Mouse (Mus musculus): ENCODE measurements at regions not wholly inside any gene's neighbourhood (a gene's known extent, or its start where the extent isn't known, plus 50 kb on each side); places are given as distances from the start of the nearest gene placed in this dataset.

- H3K27ac ChIP-seq (ENCODE audit: low read depth, low read length), result no peak overlapping the region
- H3K4me3 ChIP-seq (ENCODE audit: low read depth, low read length), result no peak overlapping the region
- no peak overlapping the region for H3K4me2 ChIP-seq (ENCODE audit: low read depth, low read length)
- no peaks in the 10 kb centered on the region for H3K4me1 ChIP-seq (ENCODE audit: control insufficient read depth, insufficient read depth, low read length)
- H3K36me3 ChIP-seq (ENCODE audit: control insufficient read depth, insufficient read depth, low read length), result no peaks in the 10 kb centered on the region
- no peak overlapping the region for H3K9ac ChIP-seq (replicated peaks; ENCODE audit: low read depth, low read length)
- ATAC-seq (ENCODE audit: low read depth), result no peak
- H3K9me3 ChIP-seq (ENCODE audit: control insufficient read depth, low read length), result no peaks in the 10 kb centered on the region
- no peaks in the 10 kb centered on the region for H3K27me3 ChIP-seq (ENCODE audit: control insufficient read depth, insufficient read depth, low read length)
- WGBS, result 75% methylated on average over 2 of the region's 2 CpGs
Observed at GRCm38 (mm10) chr4:154749996-154750395, 82.3 kb upstream of the Actrt2 start.

- Histone ChIP-seq H3K27ac (ENCODE audit: low read depth, low read length) (no peak overlapping the region), H3K27me3 (ENCODE audit: control insufficient read depth, insufficient read depth, low read length) (no peaks in the 10 kb centered on the region), H3K4me2 (ENCODE audit: low read depth, low read length) (no peak overlapping the region), H3K9me3 (ENCODE audit: control insufficient read depth, low read length) (no peaks in the 10 kb centered on the region), H3K9ac (replicated peaks; ENCODE audit: low read depth, low read length) (no peak overlapping the region), H3K4me1 (ENCODE audit: control insufficient read depth, insufficient read depth, low read length) (no peaks in the 10 kb centered on the region), H3K4me3 (ENCODE audit: low read depth, low read length) (no peak overlapping the region), H3K36me3 (ENCODE audit: control insufficient read depth, insufficient read depth, low read length) (no peaks in the 10 kb centered on the region)
- WGBS, result 62% methylated on average over 14 of the region's 14 CpGs
- no peak for ATAC-seq (ENCODE audit: low read depth)
Observed at GRCm38 (mm10) chr4:154750440-154751107, 82.9 kb upstream of the Actrt2 start.

- no peak for ATAC-seq (ENCODE audit: low read depth)
- H3K4me3 ChIP-seq (ENCODE audit: low read depth, low read length), result no peak overlapping the region
- no peak overlapping the region for H3K9ac ChIP-seq (replicated peaks; ENCODE audit: low read depth, low read length)
- H3K9me3 ChIP-seq (ENCODE audit: control insufficient read depth, low read length), result no peaks in the 10 kb centered on the region
- no peak overlapping the region for H3K27ac ChIP-seq (ENCODE audit: low read depth, low read length)
- 70% methylated on average over 8 of the region's 8 CpGs for WGBS
- no peaks in the 10 kb centered on the region for H3K4me1 ChIP-seq (ENCODE audit: control insufficient read depth, insufficient read depth, low read length)
- H3K27me3 ChIP-seq (ENCODE audit: control insufficient read depth, insufficient read depth, low read length), result no peaks in the 10 kb centered on the region
- H3K4me2 ChIP-seq (ENCODE audit: low read depth, low read length), result no peak overlapping the region
- H3K36me3 ChIP-seq (ENCODE audit: control insufficient read depth, insufficient read depth, low read length), result no peaks in the 10 kb centered on the region
Observed at GRCm38 (mm10) chr4:154754445-154754844, 82.8 kb upstream of the Ttc34 start.

GRCm38 (mm10) chr4:154756740-154757446 lies 80.4 kb upstream of the Ttc34 start:
- H3K9ac ChIP-seq (replicated peaks; ENCODE audit: low read depth, low read length), result no peak overlapping the region
- no peak overlapping the region for H3K27ac ChIP-seq (ENCODE audit: low read depth, low read length)
- H3K27me3 ChIP-seq (ENCODE audit: control insufficient read depth, insufficient read depth, low read length), result no peaks in the 10 kb centered on the region
- H3K4me2 ChIP-seq (ENCODE audit: low read depth, low read length), result no peak overlapping the region
- no peak overlapping the region for H3K4me3 ChIP-seq (ENCODE audit: low read depth, low read length)
- no peaks in the 10 kb centered on the region for H3K9me3 ChIP-seq (ENCODE audit: control insufficient read depth, low read length)
- H3K36me3 ChIP-seq (ENCODE audit: control insufficient read depth, insufficient read depth, low read length), result no peaks in the 10 kb centered on the region
- H3K4me1 ChIP-seq (ENCODE audit: control insufficient read depth, insufficient read depth, low read length), result no peaks in the 10 kb centered on the region
- peak; percentile 70; the same call in 1 of the 2 replicates for ATAC-seq (ENCODE audit: low read depth)
- WGBS, result 23% methylated on average over 10 of the region's 10 CpGs

- no peak overlapping the region for H3K9ac ChIP-seq (replicated peaks; ENCODE audit: low read depth, low read length)
- no peak for ATAC-seq (ENCODE audit: low read depth)
- H3K4me2 ChIP-seq (ENCODE audit: low read depth, low read length), result no peak overlapping the region
- no peak overlapping the region for H3K27ac ChIP-seq (ENCODE audit: low read depth, low read length)
- H3K9me3 ChIP-seq (ENCODE audit: control insufficient read depth, low read length), result no peaks in the 10 kb centered on the region
- H3K4me1 ChIP-seq (ENCODE audit: control insufficient read depth, insufficient read depth, low read length), result no peaks in the 10 kb centered on the region
- H3K27me3 ChIP-seq (ENCODE audit: control insufficient read depth, insufficient read depth, low read length), result no peaks in the 10 kb centered on the region
- H3K36me3 ChIP-seq (ENCODE audit: control insufficient read depth, insufficient read depth, low read length), result no peaks in the 10 kb centered on the region
- no peak overlapping the region for H3K4me3 ChIP-seq (ENCODE audit: low read depth, low read length)
- WGBS, result 84% methylated on average over 1 of the region's 1 CpGs
Observed at GRCm38 (mm10) chr4:154759881-154760280, 77.4 kb upstream of the Ttc34 start.

- Histone ChIP-seq H3K9ac (replicated peaks; ENCODE audit: low read depth, low read length) (no peak overlapping the region), H3K9me3 (ENCODE audit: control insufficient read depth, low read length) (no peaks in the 10 kb centered on the region), H3K27ac (ENCODE audit: low read depth, low read length) (no peak overlapping the region), H3K27me3 (ENCODE audit: control insufficient read depth, insufficient read depth, low read length) (0 out of 2 replicates have a peak, but pooled peaks cover 2% of the 10 kb centered on the region), H3K4me3 (ENCODE audit: low read depth, low read length) (no peak overlapping the region), H3K4me2 (ENCODE audit: low read depth, low read length) (no peak overlapping the region), H3K36me3 (ENCODE audit: control insufficient read depth, insufficient read depth, low read length) (no peaks in the 10 kb centered on the region), H3K4me1 (ENCODE audit: control insufficient read depth, insufficient read depth, low read length) (no peaks in the 10 kb centered on the region)
- WGBS, result 72% methylated on average over 6 of the region's 6 CpGs
- ATAC-seq (ENCODE audit: low read depth), result no peak
Observed at GRCm38 (mm10) chr4:154764238-154764637, 73.0 kb upstream of the Ttc34 start.

GRCm38 (mm10) chr4:154766158-154766557 lies 71.1 kb upstream of the Ttc34 start:
- H3K27me3 ChIP-seq (ENCODE audit: control insufficient read depth, insufficient read depth, low read length), result 0 out of 2 replicates have a peak, but pooled peaks cover 2% of the 10 kb centered on the region

GRCm38 (mm10) chr4:154771330-154772076 lies 65.8 kb upstream of the Ttc34 start:
- Histone ChIP-seq H3K9me3 (ENCODE audit: control insufficient read depth, low read length) (no peaks in the 10 kb centered on the region), H3K4me1 (ENCODE audit: control insufficient read depth, insufficient read depth, low read length) (0 out of 2 replicates have a peak, but pooled peaks cover 12% of the 10 kb centered on the region), H3K4me3 (ENCODE audit: low read depth, low read length) (no peak overlapping the region), H3K27ac (ENCODE audit: low read depth, low read length) (no peak overlapping the region), H3K36me3 (ENCODE audit: control insufficient read depth, insufficient read depth, low read length) (no peaks in the 10 kb centered on the region), H3K9ac (replicated peaks; ENCODE audit: low read depth, low read length) (no peak overlapping the region), H3K4me2 (ENCODE audit: low read depth, low read length) (no peak overlapping the region), H3K27me3 (ENCODE audit: control insufficient read depth, insufficient read depth, low read length) (0 out of 2 replicates have a peak, but pooled peaks cover 2% of the 10 kb centered on the region)
- ATAC-seq (ENCODE audit: low read depth), result no peak
- WGBS, result 25% methylated on average over 25 of the region's 25 CpGs

More at GRCm38 (mm10) chr4:154766158-154766557, 71.1 kb upstream of the Ttc34 start:
- ATAC-seq (ENCODE audit: low read depth), result no peak
- Histone ChIP-seq H3K9ac (replicated peaks; ENCODE audit: low read depth, low read length) (no peak overlapping the region), H3K36me3 (ENCODE audit: control insufficient read depth, insufficient read depth, low read length) (no peaks in the 10 kb centered on the region), H3K4me2 (ENCODE audit: low read depth, low read length) (no peak overlapping the region), H3K4me3 (ENCODE audit: low read depth, low read length) (no peak overlapping the region), H3K4me1 (ENCODE audit: control insufficient read depth, insufficient read depth, low read length) (0 out of 2 replicates have a peak, but pooled peaks cover under 1% of the 10 kb centered on the region), H3K9me3 (ENCODE audit: control insufficient read depth, low read length) (no peaks in the 10 kb centered on the region), H3K27ac (ENCODE audit: low read depth, low read length) (no peak overlapping the region)
- WGBS, result 70% methylated on average over 2 of the region's 2 CpGs

GRCm38 (mm10) chr4:154772077-154772462 lies 65.2 kb upstream of the Ttc34 start:
- ATAC-seq (ENCODE audit: low read depth), result no peak
- H3K4me2 ChIP-seq (ENCODE audit: low read depth, low read length), result no peak overlapping the region
- WGBS, result 73% methylated on average over 4 of the region's 4 CpGs
- 0 out of 2 replicates have a peak, but pooled peaks cover 2% of the 10 kb centered on the region for H3K27me3 ChIP-seq (ENCODE audit: control insufficient read depth, insufficient read depth, low read length)
- no peak overlapping the region for H3K9ac ChIP-seq (replicated peaks; ENCODE audit: low read depth, low read length)
- no peaks in the 10 kb centered on the region for H3K9me3 ChIP-seq (ENCODE audit: control insufficient read depth, low read length)
- H3K4me1 ChIP-seq (ENCODE audit: control insufficient read depth, insufficient read depth, low read length), result 0 out of 2 replicates have a peak, but pooled peaks cover 12% of the 10 kb centered on the region
- H3K36me3 ChIP-seq (ENCODE audit: control insufficient read depth, insufficient read depth, low read length), result no peaks in the 10 kb centered on the region
- no peak overlapping the region for H3K27ac ChIP-seq (ENCODE audit: low read depth, low read length)
- H3K4me3 ChIP-seq (ENCODE audit: low read depth, low read length), result no peak overlapping the region

Data from neural tube, embryonic 14.5 days (tissue).